ENCODE assay signal across 8 mouse cellular contexts in genomic region chr6:55232524-55233264, GRCm38 (mm10). TPM values are rescaled to one million over a fixed set of nuclear protein-coding genes. Genes with fewer than 3 reads are reported as not detected.
DNase-seq lines count a peak whose midpoint lies in the region; ATAC-seq and TF ChIP-seq lines count a peak whose summit lies in the region.

No protein-coding gene starts in this region.

- no peak overlapping the region for H3K4me3 ChIP-seq in intestine, embryonic 15.5 days (replicated peaks)
- no peak overlapping the region for H3K4me3 ChIP-seq in liver, postnatal 0 days (ENCODE audit: low read depth, low read length)

- no peaks in the 10 kb centered on the region for H3K4me1 ChIP-seq in intestine, embryonic 15.5 days (replicated peaks)
- H3K4me1 ChIP-seq in liver, postnatal 0 days (ENCODE audit: insufficient read depth): no peaks in the 10 kb centered on the region; the same call in 1 of the 2 replicates

- no peak overlapping the region for H3K4me2 ChIP-seq in intestine, embryonic 15.5 days (replicated peaks)
- no peak overlapping the region for H3K4me2 ChIP-seq in liver, postnatal 0 days (ENCODE audit: low read depth, low read length)

- TF ChIP-seq CTCF in liver, postnatal 0 days (IDR thresholded peaks at IDR 0.05; ENCODE audit: low read depth): peak; percentile 93

- peak; percentile 67 for ATAC-seq in erythroid progenitor cell, adult 5-6 weeks (replicated peaks; ENCODE audit: low FRiP score, poor library complexity, severe bottlenecking)
- ATAC-seq in intestine, embryonic 15.5 days: peak; percentile 73
- peak; percentile 66 for ATAC-seq in liver, postnatal 0 days

- H3K27ac ChIP-seq in intestine, embryonic 15.5 days: no peak overlapping the region
- H3K27ac ChIP-seq in liver, postnatal 0 days (ENCODE audit: low read depth): no peak overlapping the region

- H3K9ac ChIP-seq in intestine, embryonic 15.5 days: no peak overlapping the region
- H3K9ac ChIP-seq in liver, postnatal 0 days (replicated peaks): no peak overlapping the region

- peak; percentile 36 to 47 for DNase-seq in right cerebral cortex, adult 2 months (ENCODE audit: low spot score in 2 of 2)
- no peak for DNase-seq in right cerebral cortex, postnatal 36 days (ENCODE audit: low spot score in 2 of 2)
- peak; percentile 55 for DNase-seq in c-Kit-positive CD71-negative TER-119-negative erythroid progenitor cells, embryonic 14.5 days (ENCODE audit: low read depth)
- peak; percentile 28 for DNase-seq in liver, postnatal 0 days
- DNase-seq in retina, embryonic 14.5 days (ENCODE audit: low spot score): peak; percentile 90
- no peak for DNase-seq in adrenal gland, postnatal 4 days (ENCODE audit: low spot score in 2 of 2)

- TF ChIP-seq EP300 in liver, postnatal 0 days (IDR thresholded peaks at IDR 0.05; ENCODE audit: low read depth): no peak

- H3K36me3 ChIP-seq in intestine, embryonic 15.5 days: 0 out of 2 replicates have a peak, but pooled peaks cover 4% of the 10 kb centered on the region
- H3K36me3 ChIP-seq in liver, postnatal 0 days (replicated peaks; ENCODE audit: insufficient read depth, low read length): no peaks in the 10 kb centered on the region

- H3K9me3 ChIP-seq in intestine, embryonic 15.5 days: no peaks in the 10 kb centered on the region
- H3K9me3 ChIP-seq in liver, postnatal 0 days (ENCODE audit: low read length): no peaks in the 10 kb centered on the region

- WGBS in intestine, embryonic 15.5 days: 57% methylated on average over 3 of the region's 3 CpGs
- WGBS in liver, postnatal 0 days (ENCODE audit: insufficient replicate concordance): 36% methylated on average over 3 of the region's 3 CpGs

- H3K27me3 ChIP-seq in intestine, embryonic 15.5 days (replicated peaks): no peaks in the 10 kb centered on the region
- no peaks in the 10 kb centered on the region for H3K27me3 ChIP-seq in liver, postnatal 0 days (ENCODE audit: insufficient read depth, low read length)

RNA-seq across cellular contexts. Expression of gene Mindy4, which starts 29.5 kb away (rescaled TPM):
- 2.5 TPM in 1 of 2 replicates, not detected in the other for total RNA-seq in erythroid progenitor cell, adult 5-6 weeks (2015; ENCODE audit: low replicate concordance)
- 0.26 TPM in 1 of 2 replicates, not detected in the other for total RNA-seq in erythroid progenitor cell, adult 5-6 weeks (2017; ENCODE audit: low replicate concordance)
- polyA plus RNA-seq in intestine, embryonic 15.5 days (2015; fragmentation: Nextera tagmentation; extraction: Ambion mirVana): 6.5 and 7.3 TPM in 2 replicates
- polyA plus RNA-seq in liver, postnatal 0 days (2015; fragmentation: Nextera tagmentation; extraction: Ambion mirVana): 1.0 and 1.7 TPM in 2 replicates
- 1 to 10 TPM; 9.7 to 9.9 TPM for total RNA-seq in adrenal gland, postnatal 4 days (2021)

RNA-seq across cellular contexts. Expression of gene Inmt, which starts 57.9 kb away (rescaled TPM):
- total RNA-seq in erythroid progenitor cell, adult 5-6 weeks (2015; ENCODE audit: low replicate concordance): not detected in 2 replicates
- not detected in 2 replicates for total RNA-seq in erythroid progenitor cell, adult 5-6 weeks (2017; ENCODE audit: low replicate concordance)
- polyA plus RNA-seq in intestine, embryonic 15.5 days (2015; fragmentation: Nextera tagmentation; extraction: Ambion mirVana): 0.21 and 0.62 TPM in 2 replicates
- 9.8 and 18.7 TPM in 2 replicates for polyA plus RNA-seq in liver, postnatal 0 days (2015; fragmentation: Nextera tagmentation; extraction: Ambion mirVana)
- 1 to 10 TPM in 1 of 2 experiments, under 1 TPM in 1; 0.28 to 2.5 TPM for total RNA-seq in adrenal gland, postnatal 4 days (2021)

Comparison
In these comparisons a context has a peak if more than half of its experiments do, and no peak if none do; other contexts are left out.
1. DNase-seq: peak in right cerebral cortex, adult 2 months (2 of 2), c-Kit-positive CD71-negative TER-119-negative erythroid progenitor cells, embryonic 14.5 days (single experiment), liver, postnatal 0 days (single experiment) and retina, embryonic 14.5 days (single experiment); none in right cerebral cortex, postnatal 36 days (0 of 2) and adrenal gland, postnatal 4 days (0 of 2).
2. Peak in every context shown above with its lines, with median percentiles within 50 percentile points of each other: ATAC-seq.